Mouse (Mus musculus) heart, adult 2 months (tissue): Measurements from ENCODE around the gene Wipi2.

Experiments used
- EP300 ChIP-seq: fragments of 200-500 bp; IDR thresholded peaks from 2 replicates; pipeline ENCODE4 v1.6.1; 2011; ENCODE audit warnings: low read depth, low read length, control low read depth; ENCODE audit not compliant: insufficient read depth
- POLR2A ChIP-seq: fragments of 200-500 bp; IDR thresholded peaks from 2 replicates; pipeline ENCODE4 v1.6.1; 2011; ENCODE audit warnings: mild to moderate bottlenecking, low read depth, low read length, control low read depth; ENCODE audit not compliant: insufficient read depth

DNA sequence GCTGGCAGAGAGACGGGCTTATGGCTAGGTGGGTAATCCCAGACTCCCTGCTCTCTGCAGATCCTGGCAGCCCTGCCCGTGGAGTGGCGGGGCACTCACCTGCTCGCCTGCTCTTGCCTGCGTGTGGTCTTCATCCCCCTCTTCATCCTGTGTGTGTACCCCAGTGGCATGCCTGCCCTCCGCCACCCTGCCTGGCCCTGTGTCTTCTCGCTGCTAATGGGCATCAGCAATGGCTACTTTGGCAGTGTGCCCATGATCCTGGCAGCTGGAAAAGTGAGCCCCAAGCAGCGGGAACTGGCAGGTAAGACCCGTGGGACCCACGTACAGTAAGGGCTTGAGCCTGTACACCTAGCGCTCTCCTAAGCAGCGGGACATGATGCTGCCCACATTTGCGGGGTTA is 92.4 kb downstream of the Wipi2 start:
- TF ChIP-seq POLR2A, result no peak
- TF ChIP-seq EP300, result no peak
